Mouse (Mus musculus) cerebellum, adult 2 months (tissue): Measurements from ENCODE around the gene Fbxl13. TPM values are rescaled to one million over a fixed set of nuclear protein-coding genes. Genes with fewer than 3 reads are reported as not detected.

Experiments used
- DNase-seq, 2 experiments: peaks; one replicate each; pipeline ENCODE4 v3.0.0; 2021
- H3K27ac ChIP-seq: fragments of 200-500 bp; 2 replicates; pipeline ENCODE4 v1.5.1; 2012; ENCODE audit warnings: low read length, control low read depth, inconsistent platforms; ENCODE audit not compliant: insufficient read depth
- H3K27me3 ChIP-seq: fragments of 200-500 bp; 2 replicates; pipeline ENCODE4 v1.6.1; 2012; ENCODE audit warnings: inconsistent platforms, mild to moderate bottlenecking, low read length, moderate library complexity; ENCODE audit not compliant: control insufficient read depth, insufficient read depth
- H3K4me1 ChIP-seq: fragments of 200-500 bp; 2 replicates; pipeline ENCODE4 v1.6.1; 2011; ENCODE audit warnings: low read length; ENCODE audit not compliant: control insufficient read depth, insufficient read depth
- H3K4me3 ChIP-seq: fragments of 200-500 bp; replicated peaks from 2 replicates; pipeline ENCODE3; 2011; ENCODE audit warnings: mild to moderate bottlenecking, low read depth, low read length, control low read depth; ENCODE audit not compliant: insufficient read depth
- CTCF ChIP-seq: fragments of 200-500 bp; IDR thresholded peaks from 2 replicates; pipeline ENCODE4 v1.5.1; 2011; ENCODE audit warnings: low read depth, mild to moderate bottlenecking, control low read depth, low read length, moderate library complexity, borderline replicate concordance; ENCODE audit not compliant: insufficient read depth
- POLR2A ChIP-seq: fragments of 200-500 bp; IDR thresholded peaks from 2 replicates; pipeline ENCODE4 v1.6.1; 2011; ENCODE audit warnings: low read length, control low read depth, borderline replicate concordance; ENCODE audit not compliant: insufficient read depth
- WGBS: fragments of 180-500 bp; shearing (Covaris S2); methylation state at CpG from one replicate; pipeline ENCODE4 v1.1.7; 2018; 5-methylcytosine and 5-hydroxymethylcytosine counted together
- polyA plus RNA-seq: library from polyadenylated mRNA; depleted of rRNA; stranded (reverse); fragments of >200 nt; gene quantifications from 2 replicates; pipeline ENCODE4 v1.2.3, GENCODE M21; 2012

Fbxl13 gene
- polyA plus RNA-seq, 1 experiment: 0.21 TPM

DNA sequence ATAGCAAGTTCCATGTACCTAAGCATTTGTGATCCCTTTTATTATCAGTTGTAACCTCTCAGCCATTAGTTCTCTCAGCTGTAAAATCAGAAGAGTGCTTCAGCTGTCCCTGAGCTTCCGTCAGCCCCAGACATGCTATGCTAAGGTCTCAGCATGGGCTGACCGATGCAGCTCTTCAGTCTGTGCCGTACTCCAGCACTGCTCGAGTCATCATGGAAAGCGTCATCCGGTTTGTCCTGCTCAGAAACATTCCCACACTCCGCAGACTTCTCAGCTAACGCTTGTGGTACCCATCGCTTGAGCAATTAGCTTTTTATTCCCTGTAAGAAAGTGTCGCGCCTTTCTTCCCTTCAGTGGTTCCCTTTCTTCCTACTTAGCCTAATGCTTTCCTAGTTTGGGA, 146.5 kb downstream of the Fbxl13 start:
- 73% methylated on average over 11 of the region's 11 CpGs for WGBS
- TF ChIP-seq POLR2A (no peak), CTCF (no peak)

GRCm38 (mm10) chr5:21498490-21498889, 146.9 kb downstream of the Fbxl13 start:
- Histone ChIP-seq H3K4me3 (no peak overlapping the region), H3K27me3 (no peaks in the 10 kb centered on the region), H3K27ac (no peak overlapping the region), H3K4me1 (no peaks in the 10 kb centered on the region)
- TF ChIP-seq POLR2A (no peak), CTCF (no peak)
- WGBS: over 99% methylated on average over 2 of the region's 2 CpGs
- no peak for DNase-seq

More for the DNA sequence above, 146.5 kb downstream of the Fbxl13 start:
- Histone ChIP-seq H3K4me3 (no peak overlapping the region), H3K27me3 (no peaks in the 10 kb centered on the region), H3K4me1 (no peaks in the 10 kb centered on the region), H3K27ac (no peak overlapping the region)
- no peak for DNase-seq

- H3K27ac ChIP-seq: no peak overlapping the region
- WGBS: 16% methylated on average over 3 of the region's 3 CpGs
- DNase-seq: no peak
- no peaks in the 10 kb centered on the region for H3K4me1 ChIP-seq
- H3K27me3 ChIP-seq: no peaks in the 10 kb centered on the region
- no peak for TF ChIP-seq CTCF
- TF ChIP-seq POLR2A: no peak
- H3K4me3 ChIP-seq: no peak overlapping the region
Observed at GRCm38 (mm10) chr5:21496881-21497280, 148.6 kb downstream of the Fbxl13 start.

DNA sequence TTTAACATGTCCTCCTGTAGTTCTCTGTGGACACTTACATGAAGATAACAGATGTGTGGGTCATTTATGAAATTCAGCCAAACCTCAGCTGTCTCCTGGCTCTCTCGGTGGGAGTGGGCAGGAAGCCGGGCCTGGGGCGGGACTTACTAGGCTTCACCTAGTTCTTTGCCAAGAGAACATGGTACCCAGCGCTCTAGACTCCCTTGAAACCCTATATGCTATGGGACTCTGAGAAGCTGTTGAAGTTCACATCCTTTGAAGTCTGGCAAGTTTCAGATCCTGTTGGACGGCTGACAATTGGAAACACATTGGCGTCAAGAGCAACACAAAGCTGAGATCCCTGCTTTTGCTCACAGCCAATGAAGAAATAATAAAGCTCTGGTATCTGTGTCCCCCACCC, 149.1 kb downstream of the Fbxl13 start:
- Histone ChIP-seq H3K4me3 (no peak overlapping the region), H3K27ac (no peak overlapping the region), H3K4me1 (no peaks in the 10 kb centered on the region), H3K27me3 (no peaks in the 10 kb centered on the region)
- no peak for DNase-seq
- 18% methylated on average over 6 of the region's 6 CpGs for WGBS
- TF ChIP-seq POLR2A (no peak), CTCF (no peak)

DNA sequence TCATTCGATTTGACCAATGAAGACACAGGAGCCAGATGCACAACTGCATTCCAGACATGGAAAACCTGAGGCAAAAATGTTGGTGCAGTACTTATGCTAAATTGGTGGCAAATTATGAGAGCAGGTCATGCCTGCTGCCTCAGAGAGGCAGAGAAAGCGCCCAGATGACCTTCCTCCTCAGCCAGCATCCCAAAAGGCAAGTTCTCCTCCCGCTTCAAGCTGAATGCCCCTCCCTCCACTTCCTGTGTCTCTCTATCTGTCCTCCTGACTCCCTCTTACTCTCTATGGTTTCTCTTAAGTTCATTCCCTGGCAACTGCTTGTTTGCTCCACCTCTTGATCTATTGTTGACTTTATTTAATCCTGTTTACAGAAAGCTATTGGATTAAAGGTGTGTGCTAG, 150.7 kb downstream of the Fbxl13 start:
- 80% methylated on average over 3 of the region's 3 CpGs for WGBS

DNA sequence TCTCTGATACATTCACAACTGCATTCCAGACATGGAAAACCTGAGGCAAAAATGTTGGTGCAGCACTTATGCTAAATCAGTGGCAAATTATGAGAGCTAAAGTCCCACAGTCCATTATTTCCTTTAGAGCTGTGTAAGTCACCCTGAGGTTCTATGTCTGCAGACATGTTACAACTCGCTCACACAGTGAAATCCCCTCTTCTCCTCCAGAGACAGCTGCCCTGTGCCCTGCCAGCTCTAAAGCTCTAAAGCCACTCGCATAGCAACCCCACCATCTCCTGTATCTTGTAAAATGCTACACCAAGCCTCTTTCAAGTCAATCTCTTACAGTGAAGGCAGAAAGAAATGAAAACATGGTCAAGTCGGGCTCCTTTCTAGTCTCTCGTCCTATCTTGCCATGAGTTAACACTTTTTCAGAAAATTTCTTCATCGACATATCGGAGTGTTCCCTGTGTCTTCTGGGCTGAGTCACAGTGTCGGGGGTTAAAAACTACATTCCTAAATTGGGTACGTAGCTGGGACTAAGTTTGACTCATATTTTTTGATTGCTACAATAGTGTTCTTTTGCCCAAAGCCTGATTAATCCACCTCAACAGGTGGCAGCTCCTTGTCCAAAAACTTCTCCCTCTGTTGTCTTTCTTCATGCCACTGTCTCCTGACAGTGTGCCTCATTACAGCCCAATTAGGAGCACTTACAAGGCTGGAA, 152.0 kb downstream of the Fbxl13 start:
- Histone ChIP-seq H3K4me1 (no peaks in the 10 kb centered on the region), H3K27me3 (no peaks in the 10 kb centered on the region), H3K4me3 (no peak overlapping the region), H3K27ac (no peak overlapping the region)
- WGBS: 78% methylated on average over 8 of the region's 8 CpGs
- DNase-seq: no peak
- no peak for TF ChIP-seq POLR2A
- no peak for TF ChIP-seq CTCF

More for the DNA sequence above, 150.7 kb downstream of the Fbxl13 start:
- TF ChIP-seq CTCF (no peak), POLR2A (no peak)
- no peak for DNase-seq
- Histone ChIP-seq H3K27ac (no peak overlapping the region), H3K4me3 (no peak overlapping the region), H3K4me1 (no peaks in the 10 kb centered on the region), H3K27me3 (no peaks in the 10 kb centered on the region)

DNA sequence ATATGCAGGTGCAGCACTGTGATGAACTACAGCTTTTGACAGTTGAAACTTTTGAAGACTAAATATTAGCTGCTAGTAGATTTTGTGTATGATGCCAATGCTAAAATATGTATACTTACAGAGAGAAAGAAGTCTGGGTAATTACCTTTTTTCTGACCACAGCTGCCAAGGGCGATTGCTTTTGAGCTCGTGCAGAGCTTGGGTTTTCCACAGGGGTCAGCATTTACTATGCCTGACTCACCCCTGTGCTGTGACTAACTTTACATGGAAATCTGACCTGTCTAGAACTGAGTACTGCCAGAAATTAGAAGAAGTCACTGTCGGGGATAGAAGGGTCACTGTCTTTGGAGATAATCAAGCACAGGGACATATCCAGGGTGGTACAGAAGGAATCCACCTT, 153.2 kb downstream of the Fbxl13 start:
- 78% methylated on average over 3 of the region's 3 CpGs for WGBS
- Histone ChIP-seq H3K27ac (no peak overlapping the region), H3K4me1 (peaks cover 1% of the 10 kb centered on the region; the same call in 1 of the 2 replicates), H3K27me3 (no peaks in the 10 kb centered on the region), H3K4me3 (no peak overlapping the region)
- DNase-seq: no peak
- TF ChIP-seq CTCF: no peak
- no peak for TF ChIP-seq POLR2A

GRCm38 (mm10) chr5:21491469-21491868, 154.0 kb downstream of the Fbxl13 start:
- 64% methylated on average over 2 of the region's 2 CpGs for WGBS
- Histone ChIP-seq H3K4me1 (peaks cover 3% of the 10 kb centered on the region; the same call in 1 of the 2 replicates), H3K27me3 (no peaks in the 10 kb centered on the region), H3K27ac (no peak overlapping the region), H3K4me3 (no peak overlapping the region)
- no peak for TF ChIP-seq POLR2A
- TF ChIP-seq CTCF: no peak
- DNase-seq: no peak
